Mouse (Mus musculus) testis, postnatal 14 days (tissue): ENCODE data around the gene Pnlip.

Source experiments
- DNase-seq: peaks from one replicate; pipeline ENCODE4 v3.0.0; 2021; ENCODE audit warnings: low spot score

The Pnlip gene

DNA sequence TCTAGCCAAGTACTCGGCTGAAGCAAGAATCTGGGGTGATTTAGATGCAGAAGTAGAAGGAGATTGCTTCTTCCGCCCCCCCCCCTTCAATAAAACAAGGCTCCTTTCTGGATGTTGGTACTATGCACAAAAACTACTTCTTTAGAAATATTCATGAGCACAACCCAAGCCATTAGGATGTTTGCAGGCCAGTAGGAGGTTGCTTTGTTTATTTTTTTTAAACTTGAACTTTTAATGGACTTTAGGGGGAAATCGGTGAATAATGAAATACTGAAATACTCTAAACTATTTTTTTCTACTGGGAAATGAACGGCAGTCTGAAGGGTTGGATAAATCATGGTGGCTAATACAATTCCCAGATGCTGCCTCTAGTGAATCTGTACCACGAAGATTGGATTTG lies at the start of gene Pnlip:
TSS of gene Pnlip (plus strand) at position 301 of the 400 bp plus-strand sequence.
- DNase-seq, result no peak

DNA sequence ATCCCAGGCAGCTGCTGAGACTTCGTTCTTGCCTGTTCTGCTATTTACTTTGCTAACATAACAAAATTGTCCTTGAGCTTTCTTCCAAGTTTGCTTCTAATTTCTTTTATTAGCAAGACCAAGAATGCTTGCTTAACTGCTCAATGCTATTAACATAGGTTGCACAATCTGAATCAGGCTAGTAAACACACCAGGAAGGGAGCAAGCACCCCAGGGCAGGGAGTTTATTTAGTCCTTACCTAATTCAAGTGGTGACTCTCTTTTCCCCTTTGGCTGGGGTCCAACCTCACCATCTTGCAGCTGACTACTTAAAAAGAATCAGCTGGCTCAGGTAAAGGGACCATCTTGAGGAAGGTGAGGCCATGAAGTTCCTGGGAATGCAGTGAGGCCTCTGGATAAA lies 42.6 kb upstream of the Pnlip start:
- DNase-seq, result no peak

DNA sequence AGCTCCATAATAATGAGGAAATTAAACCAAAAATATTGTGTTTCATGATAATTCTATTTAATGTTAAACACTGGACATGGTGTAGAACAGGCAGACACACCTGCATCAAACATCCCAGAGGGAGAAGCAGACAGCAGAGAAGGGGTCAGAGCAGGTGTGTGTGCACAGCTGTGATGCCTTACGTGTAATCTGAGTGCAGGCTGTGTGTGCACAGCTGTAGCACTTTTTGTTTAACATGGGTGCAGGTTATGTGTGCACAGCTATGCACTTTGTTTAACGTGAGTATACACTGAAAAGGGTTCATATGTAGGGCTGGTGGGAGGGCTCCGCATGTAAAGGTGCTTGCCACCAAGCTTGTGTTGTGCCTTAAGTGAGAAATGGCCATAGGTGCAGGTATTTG lies 39.6 kb upstream of the Pnlip start:
- no peak for DNase-seq

DNA sequence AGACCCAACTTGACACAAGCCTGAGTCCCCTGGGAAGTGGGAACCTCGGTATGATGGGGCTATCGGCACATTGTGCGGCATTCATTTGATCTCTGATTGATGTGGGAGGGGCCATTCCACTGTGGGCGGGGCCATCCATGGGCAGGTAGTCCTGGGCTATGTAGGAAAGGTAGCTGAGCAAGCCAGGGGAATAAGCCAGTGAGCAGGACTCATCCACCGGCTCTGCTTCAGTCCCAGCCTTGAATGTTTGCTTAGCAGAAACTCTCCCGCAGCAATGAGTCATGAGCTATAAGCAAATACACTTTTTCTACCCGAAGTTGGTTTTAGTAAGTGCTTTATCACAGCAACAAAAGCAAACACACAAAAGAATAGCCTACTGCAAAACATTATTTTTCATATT lies 35.7 kb upstream of the Pnlip start:
- no peak for DNase-seq

DNA sequence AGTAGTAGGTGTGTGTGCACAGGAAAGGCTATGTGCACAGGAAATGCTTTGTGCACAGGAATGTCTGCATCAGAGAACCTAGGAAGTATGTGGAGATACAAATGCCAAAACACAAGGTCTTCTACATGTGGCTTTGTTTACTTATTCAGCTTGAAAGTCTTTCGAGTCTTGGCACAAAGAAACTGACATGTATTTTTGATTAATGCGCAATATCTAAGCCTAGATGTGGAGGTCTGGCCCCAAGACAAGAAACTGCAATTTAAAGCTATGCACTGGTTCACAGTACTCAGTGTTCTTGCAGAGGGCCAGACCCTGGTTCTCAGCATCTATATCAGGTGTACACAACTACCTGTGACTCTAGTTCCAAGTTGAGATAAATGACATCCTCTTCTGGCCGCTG lies 31.6 kb upstream of the Pnlip start:
- no peak for DNase-seq

DNA sequence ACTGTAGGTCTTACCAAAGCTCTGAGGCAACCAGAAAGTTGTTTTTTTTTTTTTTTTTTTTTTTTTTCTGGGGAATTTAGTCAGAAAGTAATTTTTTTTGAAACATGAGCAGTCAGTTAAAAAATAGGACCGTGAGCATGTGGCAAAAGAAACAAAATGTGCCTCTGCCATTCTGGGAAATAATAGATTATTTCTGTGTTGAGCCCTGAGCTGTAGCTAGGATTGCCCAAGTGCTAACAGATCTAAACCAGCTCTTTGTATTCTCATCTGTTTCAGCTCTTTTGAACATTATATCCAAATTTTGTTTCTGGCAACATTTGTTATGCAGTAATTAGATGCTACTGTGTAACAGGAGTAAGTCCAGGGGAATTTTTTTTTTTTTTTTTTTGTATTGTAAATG lies 30.7 kb upstream of the Pnlip start:
- DNase-seq, result no peak

DNA sequence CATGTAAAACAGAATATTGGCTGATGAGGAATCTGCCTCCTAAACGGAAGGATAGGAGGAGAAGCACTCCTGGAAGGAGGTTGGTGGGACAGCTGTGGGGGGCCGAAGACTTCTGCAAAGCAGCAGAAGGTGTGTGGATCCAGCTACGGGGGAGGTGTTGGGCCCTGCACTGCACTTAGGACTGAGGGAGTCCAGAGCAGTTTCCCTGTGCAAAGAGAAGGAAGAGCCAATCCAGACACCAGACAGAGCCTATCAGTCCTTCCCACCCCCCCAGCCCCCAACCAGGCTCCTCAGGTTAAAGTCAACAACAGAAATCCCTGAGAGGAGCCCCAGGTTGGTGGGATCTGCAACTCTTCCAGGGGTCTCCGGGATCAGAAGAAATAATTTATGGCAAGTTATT lies 27.5 kb upstream of the Pnlip start:
- DNase-seq, result no peak

DNA sequence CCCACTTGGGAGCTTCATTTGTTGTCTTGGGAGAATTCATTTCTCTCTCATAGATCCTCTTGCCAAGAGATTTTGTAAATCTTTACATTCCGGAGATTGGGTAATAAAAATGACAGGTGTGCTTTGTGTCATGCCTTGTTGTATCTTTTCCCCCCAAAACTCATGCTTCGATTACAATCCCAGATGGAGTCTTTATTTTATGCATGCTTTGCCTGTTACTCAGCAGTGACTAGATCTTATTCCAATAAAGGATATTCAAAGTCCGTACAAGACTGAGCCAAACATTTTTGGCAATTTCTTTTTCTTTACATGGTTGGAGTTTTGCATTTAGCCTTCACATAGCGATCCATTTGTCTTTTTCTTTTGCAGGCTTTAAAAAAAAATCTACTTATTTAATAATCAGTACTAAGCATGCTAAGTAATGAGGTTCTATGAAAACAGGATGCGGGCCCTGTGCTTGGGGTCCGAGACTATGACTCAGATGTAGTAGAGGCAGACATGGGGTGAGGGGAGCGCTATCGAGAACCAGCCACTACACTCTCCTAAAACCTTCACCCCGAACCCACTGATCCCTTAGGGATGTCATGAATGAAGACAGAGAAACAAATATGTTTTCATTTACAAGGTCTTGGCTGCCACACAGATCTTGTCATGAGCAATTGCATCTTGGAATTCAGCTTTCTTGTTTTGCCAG lies 26.9 kb upstream of the Pnlip start:
- DNase-seq, result no peak

DNA sequence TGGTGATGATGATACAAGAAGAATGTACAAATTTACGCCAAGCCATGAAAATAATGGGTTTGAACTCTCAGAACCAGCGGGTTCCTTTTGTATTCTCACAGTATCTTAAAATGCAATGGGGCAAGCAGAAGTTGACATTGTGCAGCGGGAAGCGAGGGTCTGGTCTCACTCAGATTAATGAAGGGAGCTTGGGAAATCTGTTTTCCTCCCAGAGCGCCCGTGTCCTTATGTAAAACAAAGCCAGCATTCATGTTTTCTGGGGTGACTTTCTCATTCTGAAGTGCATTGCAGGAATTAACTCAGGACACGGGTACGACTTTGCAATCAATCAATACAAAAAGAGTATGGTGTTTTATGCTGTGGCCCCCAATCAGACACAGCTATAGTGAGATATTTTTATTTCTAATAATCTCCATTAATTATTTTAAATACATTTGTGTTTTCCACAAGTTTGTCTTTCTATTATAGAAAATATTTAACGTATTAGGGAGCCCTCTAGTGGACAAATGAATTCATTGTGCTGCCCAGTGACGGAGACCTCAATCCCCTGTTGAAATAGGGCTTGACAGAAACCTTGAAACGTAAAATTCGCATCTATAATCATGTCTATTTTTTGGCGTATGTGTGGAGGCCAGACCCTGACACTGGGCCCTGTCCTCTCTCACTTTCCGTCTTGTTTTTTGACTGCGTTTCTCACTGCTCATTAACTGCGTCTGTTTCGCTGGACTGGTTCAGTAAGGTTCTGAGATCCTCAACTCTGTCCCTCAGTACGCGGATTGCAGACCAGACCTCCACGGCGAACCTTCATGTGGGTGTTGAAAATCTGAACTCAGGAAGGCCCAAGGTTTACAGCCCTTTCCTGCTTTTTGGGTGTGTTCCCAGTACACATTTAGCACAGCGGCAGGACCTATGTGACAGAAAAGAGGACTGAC lies 24.6 kb upstream of the Pnlip start:
- no peak for DNase-seq

DNA sequence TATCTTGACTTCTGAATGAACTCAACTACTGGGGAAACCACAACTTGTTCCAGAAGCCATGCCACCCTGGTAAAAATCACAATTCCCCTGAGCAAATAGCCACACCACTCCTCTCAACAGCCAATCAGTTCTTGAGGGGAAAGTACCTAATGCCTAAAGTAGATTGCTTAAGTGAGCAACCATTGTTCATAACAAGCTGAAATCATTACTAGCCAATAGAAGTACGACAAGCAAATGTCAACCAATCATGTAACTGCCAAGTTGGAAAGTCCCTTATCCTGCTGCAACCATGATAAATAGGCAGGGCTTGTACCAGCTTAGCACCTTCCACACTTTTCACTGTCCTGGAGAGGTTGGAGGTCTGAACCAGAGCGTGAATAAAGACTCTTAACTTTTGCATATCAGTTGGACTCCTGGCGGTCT lies 22.9 kb upstream of the Pnlip start:
- no peak for DNase-seq

DNA sequence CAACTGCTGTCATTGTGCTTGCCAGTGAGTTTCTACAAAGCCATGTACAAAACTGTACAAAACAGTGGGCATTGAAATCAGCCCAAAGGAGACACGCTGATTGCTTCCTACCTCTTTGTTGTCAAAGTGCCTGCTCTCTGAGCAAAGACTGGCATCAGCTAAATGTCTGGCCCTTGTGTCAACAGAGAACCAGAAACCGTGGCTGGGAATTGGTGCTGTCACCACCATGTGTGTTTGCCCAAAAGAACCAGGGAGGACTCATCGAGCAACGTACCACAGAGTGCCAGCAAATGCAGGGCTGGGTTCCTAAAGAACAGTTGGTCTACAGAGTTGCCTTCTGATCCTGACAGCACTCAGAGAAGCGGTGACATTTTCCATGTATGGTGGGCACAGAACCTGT lies 2.3 kb upstream of the Pnlip start:
- no peak for DNase-seq

DNA sequence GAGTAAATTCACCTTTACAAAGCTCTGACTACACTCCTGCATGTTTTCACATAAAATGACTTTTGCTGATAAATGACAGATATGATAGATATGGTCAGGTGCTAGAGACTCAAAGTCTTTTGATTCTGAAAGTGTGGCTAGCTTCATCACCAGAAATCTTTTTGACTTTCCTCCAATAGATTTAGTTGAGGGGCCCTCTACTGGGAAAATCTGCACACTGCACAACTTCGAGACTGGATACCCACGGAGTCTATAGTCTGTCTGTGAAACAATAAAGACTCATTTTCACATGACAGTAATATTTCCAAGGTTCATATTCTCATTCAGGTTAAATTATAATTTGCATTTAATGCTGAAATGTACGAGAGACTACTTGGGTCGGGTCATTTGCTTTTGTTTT lies 9.8 kb downstream of the Pnlip start:
- no peak for DNase-seq

DNA sequence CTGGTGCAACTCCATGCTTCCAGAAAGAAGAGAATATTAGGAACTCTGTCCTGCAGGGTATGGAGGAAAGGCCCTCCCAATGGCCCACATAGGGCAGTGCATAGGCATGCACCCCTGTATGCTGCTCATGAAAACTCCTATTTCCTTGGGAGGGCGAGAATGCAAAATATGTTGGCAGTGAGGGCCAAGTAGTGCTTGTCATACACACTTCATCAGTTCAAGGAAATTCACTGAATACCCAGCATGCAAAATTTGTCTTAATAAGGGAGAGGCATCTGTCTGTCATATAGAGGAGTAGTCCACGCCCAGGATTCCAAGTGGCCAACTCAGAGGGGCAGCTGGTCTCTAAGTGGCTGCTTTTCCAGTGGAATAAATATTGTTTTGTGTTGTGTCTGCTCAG lies 11.0 kb downstream of the Pnlip start:
- no peak for DNase-seq

DNA sequence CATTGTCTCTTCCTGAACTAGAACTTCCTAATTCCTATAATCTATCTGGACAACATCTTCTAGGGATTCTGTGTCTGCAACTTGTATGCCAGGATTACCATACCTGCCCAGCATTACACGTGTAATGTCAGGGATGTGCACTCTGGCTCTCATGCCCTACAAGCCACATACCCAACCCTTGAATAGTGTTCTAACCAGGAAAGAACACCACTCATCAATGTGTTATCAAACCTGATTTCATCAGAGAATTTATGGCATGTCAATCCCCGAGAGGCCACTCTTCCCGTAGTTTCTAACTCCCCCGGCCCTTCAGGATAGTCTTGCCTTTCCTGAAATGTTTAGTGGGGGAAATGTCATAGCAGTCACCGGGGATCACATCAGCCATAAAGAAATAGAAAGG lies 12.6 kb downstream of the Pnlip start:
- no peak for DNase-seq

DNA sequence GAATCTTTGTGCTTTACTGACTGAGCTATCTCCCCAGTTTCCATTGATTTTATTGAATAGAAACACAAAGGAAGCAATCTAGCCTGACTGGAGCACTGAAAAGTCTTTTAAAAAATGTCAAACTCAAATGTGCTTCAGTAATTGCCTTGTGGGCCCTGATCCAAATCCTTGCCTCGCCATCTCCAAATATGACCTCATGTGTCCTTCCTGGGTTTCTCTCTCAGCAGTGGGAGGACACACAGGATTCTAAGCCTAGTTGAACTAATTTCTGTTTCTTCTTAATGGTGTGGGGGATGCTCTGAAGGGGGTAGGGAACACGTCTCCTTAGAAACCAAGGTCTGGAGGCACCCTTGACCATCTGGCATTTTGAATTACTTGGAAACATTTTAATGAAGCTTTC lies 22.3 kb downstream of the Pnlip start:
- DNase-seq, result no peak

DNA sequence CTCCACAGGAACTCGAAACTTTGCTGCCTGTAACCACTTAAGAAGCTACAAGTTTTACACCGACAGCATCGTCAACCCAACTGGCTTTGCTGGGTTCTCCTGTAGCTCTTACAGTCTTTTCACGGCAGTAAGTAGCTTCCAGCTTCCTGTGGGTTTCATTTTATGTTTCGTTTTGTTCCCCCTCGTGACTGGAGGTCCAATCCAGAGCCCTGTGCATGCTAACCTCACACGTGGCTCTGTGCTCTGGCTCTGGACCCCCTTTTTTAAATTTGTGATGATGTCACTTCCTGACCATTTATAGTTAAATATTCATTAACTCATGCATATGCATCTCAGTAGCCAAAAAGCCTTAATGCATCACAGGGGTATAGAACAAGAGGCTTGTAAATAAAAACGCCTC lies 24.8 kb downstream of the Pnlip start:
- no peak for DNase-seq

DNA sequence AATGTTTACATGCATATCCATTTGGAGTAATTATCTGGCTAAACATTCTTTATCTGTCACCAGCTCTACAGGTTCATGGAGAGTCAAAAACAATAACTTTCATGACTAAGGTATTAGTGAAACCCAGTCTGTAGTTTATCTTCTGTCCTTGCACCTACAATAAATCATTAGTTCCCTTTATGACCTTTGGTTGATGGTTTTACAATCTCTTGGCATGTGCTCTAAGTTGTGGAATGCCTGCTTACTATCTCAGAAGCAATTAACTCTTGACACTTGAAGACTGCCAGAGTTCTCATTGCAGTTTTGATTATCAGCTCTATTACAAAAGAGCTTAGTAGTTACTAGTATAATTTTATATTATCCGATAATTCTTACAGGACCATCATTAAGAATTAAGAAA lies 36.6 kb downstream of the Pnlip start:
- DNase-seq, result no peak

DNA sequence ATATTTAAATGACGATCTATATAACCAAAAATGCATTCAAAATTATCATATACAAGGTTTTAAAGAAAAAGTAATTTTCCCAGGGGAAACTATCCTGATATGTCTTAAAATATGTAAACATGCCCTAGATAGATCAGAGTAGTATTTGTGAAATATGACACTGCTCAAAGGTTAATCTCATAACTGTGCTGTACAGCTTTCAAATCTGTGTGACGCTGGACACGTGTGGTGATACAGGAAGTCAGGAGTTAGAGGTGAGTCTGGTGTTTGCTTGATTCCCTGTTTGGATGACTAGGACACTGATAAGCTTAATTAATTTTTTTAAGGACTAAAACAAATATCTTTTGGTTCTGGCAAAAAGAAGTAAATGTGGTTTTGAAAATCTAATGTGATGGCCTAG lies 43.0 kb downstream of the Pnlip start:
- no peak for DNase-seq

DNA sequence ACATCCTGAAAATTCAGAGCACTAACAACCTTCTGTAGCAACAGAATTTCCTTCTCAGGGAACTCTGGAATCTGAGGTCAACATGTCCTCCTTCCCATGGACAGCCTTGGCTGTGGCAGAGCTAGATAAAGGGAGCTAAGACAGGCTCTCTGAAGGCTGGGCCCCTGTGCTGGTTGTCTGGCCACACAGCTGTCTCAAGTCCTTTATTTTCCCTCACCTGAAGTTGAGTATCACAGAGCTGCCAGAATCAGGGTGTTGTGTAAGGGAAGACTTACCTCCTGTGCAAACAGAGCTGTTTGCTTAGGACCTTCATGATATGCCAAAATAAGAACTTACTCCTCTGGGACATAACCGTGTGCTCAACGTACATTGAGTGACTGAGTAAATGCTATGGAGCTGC lies 43.9 kb downstream of the Pnlip start:
- no peak for DNase-seq

DNA sequence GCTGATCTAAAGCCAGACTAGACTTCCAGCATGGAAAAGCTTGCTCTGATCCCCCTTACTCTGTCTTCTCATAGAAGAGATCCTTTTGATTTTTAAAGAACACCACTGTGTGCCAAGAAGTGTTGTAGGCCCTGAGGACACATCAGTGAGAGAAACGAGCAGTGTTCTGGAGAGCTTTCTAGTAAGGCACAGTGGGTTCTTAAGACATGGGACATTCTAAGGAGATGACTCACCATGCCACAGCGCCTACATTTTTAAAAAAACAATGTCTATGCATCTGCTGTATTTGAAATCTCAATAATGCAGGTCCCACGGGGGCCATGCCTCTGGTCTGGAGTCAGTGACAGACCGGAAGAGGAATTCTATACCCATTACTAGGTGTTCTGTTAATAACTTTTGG lies 52.3 kb downstream of the Pnlip start:
- DNase-seq, result no peak

DNA sequence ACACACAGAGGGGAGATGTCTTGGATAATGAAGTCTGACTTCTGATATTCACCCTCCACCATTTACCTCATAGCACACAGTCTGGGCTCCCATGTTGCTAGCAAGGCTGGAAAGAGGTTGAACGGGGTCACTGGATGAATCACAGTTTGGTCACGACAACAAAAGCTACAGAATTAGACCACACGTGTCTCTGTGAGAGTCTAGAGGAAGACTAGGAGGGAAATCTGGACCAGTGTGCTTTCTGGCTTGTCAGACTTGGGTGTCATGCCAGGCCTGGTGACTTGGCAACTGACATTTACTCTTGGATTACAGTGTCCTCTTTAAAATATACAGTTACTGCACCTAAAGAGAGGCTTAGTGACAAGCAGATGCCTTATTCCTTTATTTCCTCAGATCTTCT lies 56.3 kb downstream of the Pnlip start:
- DNase-seq, result no peak

DNA sequence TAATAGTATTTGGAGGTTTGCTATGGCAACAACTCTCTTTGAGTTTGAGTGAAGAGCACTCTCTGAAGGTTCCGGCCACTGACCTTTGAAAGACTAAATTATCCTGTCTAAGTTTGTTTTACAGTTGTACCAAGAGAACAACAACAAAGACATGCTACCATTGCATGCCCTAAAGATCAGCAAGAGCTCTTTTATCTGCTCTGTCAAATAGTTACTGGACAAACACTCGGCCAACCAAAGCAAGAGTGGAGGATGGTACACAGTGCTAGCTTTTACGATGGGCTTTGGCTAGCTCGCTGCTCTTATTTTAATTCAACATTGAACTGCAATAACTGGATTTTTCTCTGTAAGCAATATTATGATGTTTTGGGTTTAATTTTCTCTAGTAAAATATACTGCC lies 65.6 kb downstream of the Pnlip start:
- DNase-seq, result no peak

DNA sequence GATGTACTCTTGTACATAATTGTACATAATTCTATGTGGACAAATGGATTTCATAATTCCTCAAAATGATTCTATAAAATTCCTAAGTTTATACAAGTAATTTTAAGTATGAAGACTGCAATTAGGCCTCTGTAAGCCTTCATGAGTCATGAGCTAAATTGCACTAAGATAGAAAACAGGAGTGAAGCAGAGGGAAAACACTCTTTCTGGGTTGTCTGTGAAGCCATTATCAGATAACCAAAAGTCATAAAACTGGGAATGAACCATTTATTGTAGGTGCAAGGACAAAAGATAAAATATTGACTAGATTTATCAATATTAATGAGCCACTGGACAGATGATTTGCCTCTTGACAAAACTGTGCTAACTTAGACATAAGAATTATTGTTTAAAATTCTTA lies 68.1 kb downstream of the Pnlip start:
- no peak for DNase-seq

DNA sequence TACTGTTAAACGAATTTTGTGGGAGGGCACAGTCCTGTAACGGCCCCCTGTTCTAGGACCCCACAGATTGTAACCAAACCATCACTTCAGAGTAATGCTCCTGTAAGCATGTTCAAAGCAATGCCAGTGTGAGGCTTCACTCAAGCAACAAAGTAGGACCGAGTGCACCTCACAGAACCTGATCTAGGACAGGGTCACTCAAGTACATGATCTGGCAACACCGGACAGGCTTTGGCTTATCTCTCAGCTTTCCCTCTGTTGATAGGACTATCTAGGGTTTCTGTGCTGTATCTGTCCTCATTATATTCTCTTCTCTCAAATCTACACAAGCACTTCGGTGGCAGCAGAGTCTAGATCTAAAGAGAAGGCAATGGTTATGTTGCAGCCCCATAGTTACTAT lies 74.3 kb downstream of the Pnlip start:
- no peak for DNase-seq
